Mouse (Mus musculus) G1E (cell line): ENCODE measurements around the gene Lmf1. TPM values are rescaled to one million over a fixed set of nuclear protein-coding genes. Genes with fewer than 3 reads are reported as not detected.

Experiments used
- ATAC-seq: 2 replicates; pipeline ENCODE4 v1.8.0; 2016; ENCODE audit warnings: mild to moderate bottlenecking; ENCODE audit not compliant: insufficient number of reproducible peaks, poor library complexity, low FRiP score, severe bottlenecking; ENCODE audit errors: extremely low read depth
- DNase-seq: peaks from one replicate; pipeline ENCODE4 v3.0.0; 2012; ENCODE audit warnings: low spot score
- H3K27me3 ChIP-seq: 2 replicates; pipeline ENCODE4 v1.6.1; 2012; ENCODE audit warnings: mild to moderate bottlenecking, low read length, inconsistent platforms; ENCODE audit not compliant: insufficient read depth
- H3K36me3 ChIP-seq: replicated peaks from 2 replicates; pipeline ENCODE3; 2012; ENCODE audit warnings: mild to moderate bottlenecking, inconsistent platforms
- H3K4me1 ChIP-seq: 2 replicates; pipeline ENCODE4 v1.6.1; 2012; ENCODE audit warnings: low read depth, low read length, inconsistent platforms, mixed read lengths; ENCODE audit not compliant: insufficient read depth
- H3K4me3 ChIP-seq: 2 replicates; pipeline ENCODE4 v1.5.1; 2012; ENCODE audit warnings: low read depth, mild to moderate bottlenecking, inconsistent platforms, low read length, moderate library complexity, mixed read lengths
- H3K9me3 ChIP-seq: replicated peaks from 2 replicates; pipeline ENCODE4 v1.6.1; 2012; ENCODE audit warnings: inconsistent platforms
- CTCF ChIP-seq: IDR thresholded peaks from 2 replicates; pipeline ENCODE4 v1.5.1; 2012; ENCODE audit warnings: low read depth, low read length, inconsistent platforms, mixed read lengths
- GATA1 ChIP-seq: IDR thresholded peaks from 2 replicates; pipeline ENCODE4 v1.6.1; 2012; ENCODE audit warnings: borderline replicate concordance, low read length, inconsistent platforms, mixed read lengths
- GATA2 ChIP-seq: IDR thresholded peaks from 2 replicates; pipeline ENCODE4 v1.6.1; 2012; ENCODE audit warnings: low read depth, low read length, inconsistent platforms, borderline replicate concordance
- POLR2AphosphoS5 ChIP-seq: IDR thresholded peaks from 2 replicates; pipeline ENCODE4 v1.6.1; 2012; ENCODE audit warnings: low read depth, low read length, inconsistent platforms; ENCODE audit not compliant: insufficient replicate concordance
- TAL1 ChIP-seq: conservative IDR thresholded peaks from 2 replicates; pipeline ENCODE4 v1.6.1; 2012; ENCODE audit warnings: low read depth, low read length, inconsistent platforms, mixed read lengths
- polyA plus RNA-seq: library from polyadenylated mRNA; stranded (reverse); fragments of >175 nt; gene quantifications from 2 replicates; pipeline ENCODE4 v1.2.3, GENCODE M21; 2012
- total RNA-seq, 2 experiments: library from RNA; stranded (forward) in 1 of 2; stranded (reverse) in 1 of 2; fragments of 200-1000 nt in 1 of 2; fragments of >200 nt in 1 of 2; fragmentation: Nextera tagmentation in 1 of 2; gene quantifications; 2 replicates each; pipeline ENCODE4 v1.2.3; 2014 to 2017

The Lmf1 gene
- total RNA-seq (2014; fragmentation: Nextera tagmentation) (27.6 and 29.9 TPM in 2 replicates), total RNA-seq (2017) (8.7 and 8.8 TPM in 2 replicates), polyA plus RNA-seq (15.7 and 16.2 TPM in 2 replicates)

GRCm38 (mm10) chr17:25578920-25579319, at the start of gene Lmf1:
Lmf1 (plus strand) TSS chr17:25579085.
- ATAC-seq = peak; percentile 97
- Histone ChIP-seq H3K4me3 (peak within 1 kb of the TSS; percentile 76), H3K9me3 (no peaks in the 10 kb centered on the region), H3K36me3 (peaks cover 26% of the 10 kb centered on the region), H3K27me3 (peaks cover 29% of the 10 kb centered on the region), H3K4me1 (peaks cover 48% of the 10 kb centered on the region)
- peak; percentile 99 for DNase-seq
- TF ChIP-seq CTCF (no peak), TAL1 (no peak), GATA1 (no peak), GATA2 (no peak), POLR2AphosphoS5 (no peak)

GRCm38 (mm10) chr17:25530357-25531022, 48.4 kb upstream of the Lmf1 start:
- ATAC-seq (no peak), DNase-seq (no peak)
- H3K9me3 ChIP-seq = no peaks in the 10 kb centered on the region
- H3K4me3 ChIP-seq = no peak overlapping the region
- TF ChIP-seq GATA1 = no peak
- H3K36me3 ChIP-seq = no peaks in the 10 kb centered on the region
- no peaks in the 10 kb centered on the region for H3K4me1 ChIP-seq
- peaks cover 23% of the 10 kb centered on the region for H3K27me3 ChIP-seq

GRCm38 (mm10) chr17:25538945-25539875, 39.7 kb upstream of the Lmf1 start:
- H3K27me3 ChIP-seq = peaks cover 9% of the 10 kb centered on the region
- TF ChIP-seq GATA2 (no peak), GATA1 (no peak), TAL1 (no peak), POLR2AphosphoS5 (no peak), CTCF (no peak)
- H3K4me3 ChIP-seq = no peak overlapping the region
- no peaks in the 10 kb centered on the region for H3K36me3 ChIP-seq
- no peak for ATAC-seq
- no peaks in the 10 kb centered on the region for H3K4me1 ChIP-seq
- H3K9me3 ChIP-seq = no peaks in the 10 kb centered on the region
- no peak for DNase-seq

GRCm38 (mm10) chr17:25540731-25541130, 38.2 kb upstream of the Lmf1 start:
- no peaks in the 10 kb centered on the region for H3K9me3 ChIP-seq
- DNase-seq (no peak), ATAC-seq (no peak)
- TF ChIP-seq CTCF (no peak), GATA1 (no peak), GATA2 (no peak), TAL1 (no peak), POLR2AphosphoS5 (no peak)
- H3K4me1 ChIP-seq = no peaks in the 10 kb centered on the region
- peaks cover 10% of the 10 kb centered on the region for H3K27me3 ChIP-seq
- no peaks in the 10 kb centered on the region for H3K36me3 ChIP-seq
- no peak overlapping the region for H3K4me3 ChIP-seq

GRCm38 (mm10) chr17:25541768-25542167, 37.1 kb upstream of the Lmf1 start:
- DNase-seq = no peak

GRCm38 (mm10) chr17:25547026-25547425, 31.9 kb upstream of the Lmf1 start:
- TF ChIP-seq GATA1 (no peak), POLR2AphosphoS5 (no peak), GATA2 (no peak), CTCF (no peak), TAL1 (no peak)
- Histone ChIP-seq H3K36me3 (no peaks in the 10 kb centered on the region), H3K27me3 (peaks cover 25% of the 10 kb centered on the region), H3K4me1 (no peaks in the 10 kb centered on the region), H3K4me3 (no peak overlapping the region), H3K9me3 (no peaks in the 10 kb centered on the region)
- ATAC-seq (no peak), DNase-seq (no peak)

More at GRCm38 (mm10) chr17:25541768-25542167, 37.1 kb upstream of the Lmf1 start:
- H3K36me3 ChIP-seq = no peaks in the 10 kb centered on the region
- no peak for ATAC-seq
- no peak for TF ChIP-seq CTCF
- TF ChIP-seq POLR2AphosphoS5 = no peak
- no peak for TF ChIP-seq GATA2
- no peak for TF ChIP-seq GATA1
- TF ChIP-seq TAL1 = no peak
- no peaks in the 10 kb centered on the region for H3K9me3 ChIP-seq
- no peaks in the 10 kb centered on the region for H3K4me1 ChIP-seq
- H3K4me3 ChIP-seq = no peak overlapping the region
- H3K27me3 ChIP-seq = peaks cover 13% of the 10 kb centered on the region
